Mouse (Mus musculus) embryo, embryonic 10 days (tissue): ENCODE measurements at regions not wholly inside any gene's neighbourhood (a gene's known extent, or its start where the extent isn't known, plus 50 kb on each side); places are given as distances from the start of the nearest gene placed in this dataset.
A peak's percentile ranks its signal among the peaks of the same experiment; 100 is the strongest.

Experiments used
- DNase-seq: peaks from one replicate; pipeline ENCODE4 v3.0.0-alpha.2; 2015; ENCODE audit warnings: low spot score

GRCm38 (mm10) chr13:28697796-28698678 lies 255.5 kb downstream of the Sox4 start:
- DNase-seq: peak; percentile 63

- no peak for DNase-seq
Measured at GRCm38 (mm10) chr13:28693078-28693477, 260.4 kb downstream of the Sox4 start.

GRCm38 (mm10) chr13:28692587-28692986 lies 260.9 kb downstream of the Sox4 start:
- peak; percentile 27 for DNase-seq

- DNase-seq: peak; percentile 74
Measured at GRCm38 (mm10) chr13:28690511-28691160, 262.9 kb downstream of the Sox4 start.

- DNase-seq: no peak
Measured at GRCm38 (mm10) chr13:28687838-28688237, 265.7 kb downstream of the Sox4 start.

GRCm38 (mm10) chr13:28684311-28684710 lies 269.2 kb downstream of the Sox4 start:
- no peak for DNase-seq

GRCm38 (mm10) chr13:28680266-28680665 lies 273.2 kb downstream of the Sox4 start:
- no peak for DNase-seq

- no peak for DNase-seq
Measured at GRCm38 (mm10) chr13:28673622-28674021, 279.9 kb downstream of the Sox4 start.

- DNase-seq: peak; percentile 29
Measured at GRCm38 (mm10) chr13:28671543-28671942, 282.0 kb downstream of the Sox4 start.

- DNase-seq: no peak
Measured at GRCm38 (mm10) chr13:28669832-28670585, 283.5 kb downstream of the Sox4 start.

- peak; percentile 82 for DNase-seq
Measured at GRCm38 (mm10) chr13:28666832-28667231, 286.7 kb downstream of the Sox4 start.

GRCm38 (mm10) chr13:28665150-28665549 lies 288.4 kb downstream of the Sox4 start:
- DNase-seq: no peak

GRCm38 (mm10) chr13:28664698-28665097 lies 288.8 kb downstream of the Sox4 start:
- no peak for DNase-seq

- DNase-seq: peak; percentile 63
Measured at GRCm38 (mm10) chr13:28663950-28664681, 289.4 kb downstream of the Sox4 start.

- peak; percentile 82 for DNase-seq
Measured at GRCm38 (mm10) chr13:28663459-28663858, 290.1 kb downstream of the Sox4 start.

GRCm38 (mm10) chr13:28662316-28662752 lies 291.2 kb downstream of the Sox4 start:
- DNase-seq: no peak

GRCm38 (mm10) chr13:28660151-28660550 lies 293.4 kb downstream of the Sox4 start:
- no peak for DNase-seq

- no peak for DNase-seq
Measured at GRCm38 (mm10) chr13:28658652-28659051, 294.9 kb downstream of the Sox4 start.

- no peak for DNase-seq
Measured at GRCm38 (mm10) chr13:28654883-28655282, 298.6 kb downstream of the Sox4 start.

- no peak for DNase-seq
Measured at GRCm38 (mm10) chr13:28653362-28653761, 300.2 kb downstream of the Sox4 start.

- no peak for DNase-seq
Measured at GRCm38 (mm10) chr13:28651810-28652209, 301.7 kb downstream of the Sox4 start.

- no peak for DNase-seq
Measured at GRCm38 (mm10) chr13:28645881-28646280, 307.6 kb downstream of the Sox4 start.
